Mouse (Mus musculus) CH12.LX (cell line): ENCODE measurements around the gene Gm42417. TPM values are rescaled to one million over a fixed set of nuclear protein-coding genes. Genes with fewer than 3 reads are reported as not detected.

Experiments used
- DNase-seq: peaks from one replicate; pipeline ENCODE4 v3.0.0-alpha.2; 2013; ENCODE audit errors: extremely low read depth
- H3K27ac ChIP-seq: 2 replicates; pipeline ENCODE4 v1.5.1; 2012; ENCODE audit warnings: low read depth, mild to moderate bottlenecking, control low read depth, moderate library complexity; ENCODE audit not compliant: insufficient read depth
- H3K27me3 ChIP-seq: replicated peaks from 2 replicates; pipeline ENCODE3; 2012; ENCODE audit warnings: inconsistent platforms
- H3K36me3 ChIP-seq, 2 experiments: replicated peaks in 1 of 2; 2 replicates each; pipeline versions ENCODE3 to v1.6.1; 2012; ENCODE audit warnings: inconsistent platforms in 1 of 2, low read length in 1 of 2, mild to moderate bottlenecking in 1 of 2, mixed read lengths in 1 of 2, moderate library complexity in 1 of 2; ENCODE audit not compliant: control insufficient read depth in 1 of 2, insufficient read depth in 1 of 2
- H3K4me1 ChIP-seq, 2 experiments: 2 replicates each; pipeline ENCODE4 v1.6.1; 2012; ENCODE audit warnings: inconsistent platforms in 1 of 2, moderate library complexity in 1 of 2; ENCODE audit not compliant: insufficient read depth in 2 of 2, control insufficient read depth in 1 of 2
- H3K4me2 ChIP-seq: 2 replicates; pipeline ENCODE4 v1.6.1; 2012; ENCODE audit warnings: low read depth, mild to moderate bottlenecking, control low read depth; ENCODE audit not compliant: poor library complexity, insufficient read depth, severe bottlenecking
- H3K4me3 ChIP-seq, 3 experiments: fragments of 150-350 bp in 1 of 3; sonication (generic) in 1 of 3; replicated peaks in 1 of 3; 2 replicates each; pipeline versions ENCODE3 to v1.5.1; 2011 to 2012; ENCODE audit warnings: low read depth in 2 of 3, low read length in 2 of 3, mild to moderate bottlenecking in 2 of 3, moderate library complexity in 2 of 3, control low read depth in 1 of 3, improper control_type of control experiment in 1 of 3, inconsistent platforms in 1 of 3, mixed read lengths in 1 of 3; ENCODE audit not compliant: poor library complexity in 1 of 3
- H3K79me2 ChIP-seq: replicated peaks from 2 replicates; pipeline ENCODE4 v1.6.1; 2012; ENCODE audit warnings: mild to moderate bottlenecking, moderate library complexity; ENCODE audit not compliant: control insufficient read depth, poor library complexity, insufficient read depth, severe bottlenecking; ENCODE audit errors: extremely low read depth
- H3K9ac ChIP-seq: 2 replicates; pipeline ENCODE4 v1.6.1; 2012; ENCODE audit warnings: low read depth, mild to moderate bottlenecking, control low read depth, moderate library complexity; ENCODE audit not compliant: insufficient read depth
- H3K9me3 ChIP-seq: replicated peaks from 2 replicates; pipeline ENCODE3; 2012; ENCODE audit warnings: low read length, inconsistent platforms, mixed read lengths
- CHD1 ChIP-seq: IDR thresholded peaks from 2 replicates; pipeline ENCODE4 v1.6.1; 2012; ENCODE audit warnings: low read depth, low read length, improper control_type of control experiment, inconsistent platforms
- CHD2 ChIP-seq: IDR thresholded peaks from 2 replicates; pipeline ENCODE4 v1.6.1; 2011; ENCODE audit warnings: low read length, improper control_type of control experiment
- CTCF ChIP-seq, 2 experiments: IDR thresholded peaks in 1 of 2; conservative IDR thresholded peaks in 1 of 2; 2 replicates each; pipeline ENCODE4 v1.5.1; 2011 to 2012; ENCODE audit warnings: low read depth in 2 of 2, low read length in 2 of 2, improper control_type of control experiment in 1 of 2, inconsistent platforms in 1 of 2, mild to moderate bottlenecking in 1 of 2, moderate library complexity in 1 of 2
- E2F4 ChIP-seq: IDR thresholded peaks from 2 replicates; pipeline ENCODE4 v1.6.1; 2011; ENCODE audit warnings: low read depth, low read length, improper control_type of control experiment; ENCODE audit not compliant: insufficient replicate concordance
- ETS1 ChIP-seq: conservative IDR thresholded peaks from 2 replicates; pipeline ENCODE4 v1.6.1; 2012; ENCODE audit warnings: low read depth, mild to moderate bottlenecking, inconsistent platforms, low read length, improper control_type of control experiment, moderate library complexity
- GABPA ChIP-seq: IDR thresholded peaks from 2 replicates; pipeline ENCODE4 v1.6.1; 2012; ENCODE audit warnings: low read depth, low read length, improper control_type of control experiment, inconsistent platforms; ENCODE audit not compliant: insufficient replicate concordance
- JUND ChIP-seq: conservative IDR thresholded peaks from 2 replicates; pipeline ENCODE4 v1.6.1; 2011; ENCODE audit warnings: low read depth, low read length, improper control_type of control experiment
- KAT2A ChIP-seq: IDR thresholded peaks from 2 replicates; pipeline ENCODE4 v1.6.1; 2012; ENCODE audit warnings: low read length, improper control_type of control experiment, inconsistent platforms; ENCODE audit not compliant: insufficient replicate concordance
- MAFK ChIP-seq: IDR thresholded peaks from 2 replicates; pipeline ENCODE4 v1.6.1; 2011; ENCODE audit warnings: low read length, improper control_type of control experiment; ENCODE audit not compliant: insufficient replicate concordance
- MAX ChIP-seq: IDR thresholded peaks from 2 replicates; pipeline ENCODE4 v1.6.1; 2011; ENCODE audit warnings: low read length, improper control_type of control experiment
- MAZ ChIP-seq: IDR thresholded peaks from 2 replicates; pipeline ENCODE4 v1.6.1; 2012; ENCODE audit warnings: low read depth, mild to moderate bottlenecking, inconsistent platforms, low read length, improper control_type of control experiment, moderate library complexity
- MEF2A ChIP-seq: IDR thresholded peaks from 2 replicates; pipeline ENCODE4 v1.6.1; 2014; ENCODE audit warnings: low read depth, mild to moderate bottlenecking, inconsistent platforms, low read length, improper control_type of control experiment, borderline replicate concordance
- MYC ChIP-seq: IDR thresholded peaks from 2 replicates; pipeline ENCODE4 v1.6.1; 2011; ENCODE audit warnings: low read depth, mild to moderate bottlenecking, improper control_type of control experiment, low read length
- NELFE ChIP-seq: IDR thresholded peaks from 2 replicates; pipeline ENCODE4 v1.6.1; 2011; ENCODE audit warnings: low read depth, low read length, improper control_type of control experiment
- NRF1 ChIP-seq: IDR thresholded peaks from 2 replicates; pipeline ENCODE4 v1.6.1; 2014; ENCODE audit warnings: low read depth, mild to moderate bottlenecking, inconsistent platforms, low read length, improper control_type of control experiment, moderate library complexity
- POLR2A ChIP-seq: IDR thresholded peaks from 2 replicates; pipeline ENCODE4 v1.6.1; 2011; ENCODE audit warnings: low read depth, mild to moderate bottlenecking, improper control_type of control experiment, low read length
- POLR2AphosphoS2 ChIP-seq: IDR thresholded peaks from 2 replicates; pipeline ENCODE4 v1.6.1; 2011; ENCODE audit warnings: low read depth, low read length, improper control_type of control experiment
- RAD21 ChIP-seq: IDR thresholded peaks from 2 replicates; pipeline ENCODE4 v1.6.1; 2011; ENCODE audit warnings: low read depth, mild to moderate bottlenecking, low read length, improper control_type of control experiment, moderate library complexity
- SMC3 ChIP-seq: IDR thresholded peaks from 2 replicates; pipeline ENCODE4 v1.6.1; 2011; ENCODE audit warnings: low read depth, low read length, improper control_type of control experiment
- TBP ChIP-seq: conservative IDR thresholded peaks from 2 replicates; pipeline ENCODE4 v1.6.1; 2011; ENCODE audit warnings: low read depth, low read length, improper control_type of control experiment
- TCF12 ChIP-seq: IDR thresholded peaks from 2 replicates; pipeline ENCODE4 v1.6.1; 2014; ENCODE audit warnings: low read depth, mild to moderate bottlenecking, inconsistent platforms, low read length, improper control_type of control experiment
- UBTF ChIP-seq: IDR thresholded peaks from 2 replicates; pipeline ENCODE4 v1.6.1; 2012; ENCODE audit warnings: low read depth, mild to moderate bottlenecking, inconsistent platforms, low read length, improper control_type of control experiment, moderate library complexity
- USF1 ChIP-seq: IDR thresholded peaks from 2 replicates; pipeline ENCODE4 v1.6.1; 2014; ENCODE audit warnings: low read depth, mild to moderate bottlenecking, inconsistent platforms, low read length, improper control_type of control experiment
- ZKSCAN1 ChIP-seq: IDR thresholded peaks from 2 replicates; pipeline ENCODE4 v1.6.1; 2012; ENCODE audit warnings: low read depth, inconsistent platforms, low read length, improper control_type of control experiment, borderline replicate concordance
- dilution Hi-C: fragments of 300-500 bp; cut with MboI; formaldehyde crosslinking; loops from 2 replicates; pipeline ENCODE4 v1.14.3; 2020; ENCODE audit warnings: low sequenced_read_pairs; ENCODE audit not compliant: extremely low pct_unique_long_range_greater_than_20kb, extremely low pct_ligation_motif_present
- in situ Hi-C: fragments of 300-500 bp; cut with MboI; formaldehyde crosslinking; loops from 3 replicates; pipeline ENCODE4 v1.14.3; 2019; ENCODE audit warnings: low sequenced_read_pairs, low pct_ligation_motif_present, low pct_unique_long_range_greater_than_20kb, mixed read lengths
- polyA plus RNA-seq: library from polyadenylated mRNA; unstranded; fragments of >175 nt; gene quantifications from 2 replicates; pipeline ENCODE4 v1.2.1, GENCODE M21; 2012; ENCODE audit warnings: low read depth; ENCODE audit not compliant: insufficient read length
- total RNA-seq, 2 experiments: library from RNA; depleted of rRNA; stranded (reverse); fragments of 300-350 nt in 1 of 2; fragments of >200 nt in 1 of 2; gene quantifications; 2 replicates each; pipeline ENCODE4 v1.2.3; 2012 to 2014

Gene Gm42417
- total and polyA plus RNA-seq, 3 experiments = 0.08 to 3.9 TPM; not detected in 1

DNA sequence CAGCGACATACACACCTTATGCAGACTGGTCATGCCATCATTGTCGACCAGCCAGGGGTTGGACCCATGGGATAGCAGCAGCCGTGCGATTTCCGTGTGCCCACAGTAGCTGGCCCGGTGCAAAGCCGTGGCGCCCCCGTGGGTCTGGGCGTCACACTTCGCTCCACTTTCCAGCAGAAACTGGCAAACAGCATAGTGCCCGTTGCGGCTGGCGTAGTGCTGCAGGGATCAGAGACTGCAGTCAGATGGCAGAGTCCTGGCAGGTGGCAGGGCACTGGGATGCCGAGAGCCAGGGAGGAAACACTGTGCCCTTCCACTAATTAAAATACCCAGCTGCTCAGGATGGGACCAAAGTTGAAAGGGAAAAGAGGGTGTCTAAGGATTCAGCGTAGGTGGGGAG, 2.6 kb upstream of the Gm42417 start:
- H3K4me1 ChIP-seq = peaks cover 0 to 6% of the 10 kb centered on the region in 2 experiments; a peak in 2 of 4 replicates
- no peaks in the 10 kb centered on the region for H3K79me2 ChIP-seq
- no peak overlapping the region for H3K9ac ChIP-seq
- no peak overlapping the region for H3K27ac ChIP-seq
- no peak overlapping the region for H3K4me3 ChIP-seq
- no peaks in the 10 kb centered on the region for H3K9me3 ChIP-seq
- TF ChIP-seq ZKSCAN1 = no peak
- TF ChIP-seq MEF2A = no peak
- no peak for TF ChIP-seq ETS1
- TF ChIP-seq TBP = no peak
- no peak for TF ChIP-seq NELFE
- TF ChIP-seq TCF12 = no peak
- TF ChIP-seq POLR2AphosphoS2 = no peak
- TF ChIP-seq SMC3 = no peak
- no peak for TF ChIP-seq POLR2A
- TF ChIP-seq CTCF (conservative IDR thresholded peaks at IDR 0.05 in 1 of 2, IDR thresholded peaks at IDR 0.05 in 1 of 2; ENCODE audit: low read depth in 2 of 2, low read length in 2 of 2) = no peak
- TF ChIP-seq JUND = no peak
- TF ChIP-seq GABPA = no peak
- no peak for TF ChIP-seq MYC
- TF ChIP-seq UBTF = no peak
- no peak for TF ChIP-seq CHD1
- no peak for TF ChIP-seq NRF1
- no peak for TF ChIP-seq MAFK
- no peak for TF ChIP-seq E2F4
- no peak overlapping the region for H3K4me2 ChIP-seq
- in situ Hi-C loops = no loop called here
- peaks cover 47 to 68% of the 10 kb centered on the region in 2 experiments for H3K36me3 ChIP-seq
- dilution Hi-C loops = no loop called here
- H3K27me3 ChIP-seq = no peaks in the 10 kb centered on the region
- no peak for DNase-seq

DNA sequence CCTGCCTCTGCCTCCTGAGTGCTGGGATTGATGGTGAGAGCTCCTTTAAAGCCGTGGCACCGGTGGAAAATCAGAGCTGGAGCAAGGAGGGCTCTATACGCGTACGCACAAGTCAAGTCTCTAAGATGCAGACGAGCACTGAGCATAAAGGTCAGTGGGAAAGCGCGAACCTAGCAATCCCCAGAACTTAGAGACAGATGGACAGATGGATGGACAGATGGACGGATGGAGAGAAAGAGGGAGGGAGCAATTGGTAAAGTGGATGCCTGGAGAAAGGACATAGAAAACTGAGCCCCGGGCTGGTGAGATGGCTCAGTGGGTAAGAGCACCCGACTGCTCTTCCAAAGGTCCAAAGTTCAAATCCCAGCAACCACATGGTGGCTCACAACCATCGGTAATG, 1.6 kb upstream of the Gm42417 start:
- Histone ChIP-seq H3K36me3 (peaks cover 47 to 77% of the 10 kb centered on the region in 2 experiments), H3K9me3 (no peaks in the 10 kb centered on the region)

More for the DNA sequence above, 1.6 kb upstream of the Gm42417 start:
- DNase-seq = no peak
- Histone ChIP-seq H3K27ac (no peak overlapping the region), H3K79me2 (no peaks in the 10 kb centered on the region), H3K4me2 (no peak overlapping the region), H3K4me1 (peaks cover 0 to 5% of the 10 kb centered on the region in 2 experiments; a peak in 2 of 4 replicates), H3K4me3 (no peak overlapping the region), H3K9ac (no peak overlapping the region)
- in situ Hi-C loops (no loop called here), dilution Hi-C loops (no loop called here)
- TF ChIP-seq SMC3 (no peak), MAZ (no peak), MAFK (no peak), KAT2A (no peak), MAX (no peak), NELFE (no peak), CHD2 (no peak), CHD1 (no peak), GABPA (no peak), E2F4 (no peak), MEF2A (no peak), CTCF (conservative IDR thresholded peaks at IDR 0.05 in 1 of 2, IDR thresholded peaks at IDR 0.05 in 1 of 2; ENCODE audit: low read depth in 2 of 2, low read length in 2 of 2) (no peak), RAD21 (no peak), MYC (no peak), USF1 (no peak), NRF1 (no peak), ZKSCAN1 (no peak), POLR2A (no peak)
- TF ChIP-seq, all 38 proteins: peak for 0
- no peaks in the 10 kb centered on the region for H3K27me3 ChIP-seq
